Mouse (Mus musculus): ENCODE measurements around the gene Olfr466.

The Olfr466 gene

DNA sequence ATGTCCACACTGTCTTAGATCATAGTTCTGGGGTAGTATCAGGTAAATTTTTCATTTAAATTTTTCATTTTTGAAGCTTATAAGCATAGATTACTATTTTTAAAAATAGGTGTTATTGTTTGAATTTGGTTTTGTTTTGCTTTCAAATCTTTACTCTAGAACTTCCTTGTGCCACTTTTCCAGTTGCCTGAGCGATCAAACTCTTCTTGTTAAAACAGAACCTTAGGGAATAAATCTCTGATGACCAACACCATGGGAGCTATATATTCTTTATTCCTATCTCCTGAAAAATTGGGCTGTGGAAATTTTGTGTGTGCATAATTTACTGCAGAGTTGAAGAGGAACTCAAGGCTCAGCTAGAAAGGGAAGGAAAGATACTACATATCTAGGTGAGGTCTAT, at the start of gene Olfr466:
Olfr466 (plus strand) TSS at position 301 of the 400 bp plus-strand sequence.
- DNase-seq = no peak

DNA sequence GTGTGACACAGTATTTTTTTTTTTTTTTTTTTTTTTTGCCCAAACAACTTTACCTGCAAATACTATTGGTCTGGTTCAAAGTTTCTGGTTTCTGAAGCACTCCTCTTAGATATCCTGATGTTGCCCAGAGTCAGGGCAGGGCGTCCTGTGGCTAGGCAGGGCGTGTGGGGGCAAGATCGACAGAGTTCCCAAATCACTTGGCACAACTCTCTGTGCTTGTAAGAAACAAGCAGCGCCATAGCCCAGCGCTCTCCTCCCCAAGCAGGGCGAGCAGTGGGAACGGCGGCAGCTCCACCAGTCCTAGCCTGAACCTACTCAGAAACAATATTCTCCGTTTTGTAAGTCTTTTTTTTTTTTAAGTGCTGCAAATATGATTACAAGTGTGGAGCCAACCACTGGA, 49.4 kb upstream of the Olfr466 start:
- DNase-seq = no peak

DNA sequence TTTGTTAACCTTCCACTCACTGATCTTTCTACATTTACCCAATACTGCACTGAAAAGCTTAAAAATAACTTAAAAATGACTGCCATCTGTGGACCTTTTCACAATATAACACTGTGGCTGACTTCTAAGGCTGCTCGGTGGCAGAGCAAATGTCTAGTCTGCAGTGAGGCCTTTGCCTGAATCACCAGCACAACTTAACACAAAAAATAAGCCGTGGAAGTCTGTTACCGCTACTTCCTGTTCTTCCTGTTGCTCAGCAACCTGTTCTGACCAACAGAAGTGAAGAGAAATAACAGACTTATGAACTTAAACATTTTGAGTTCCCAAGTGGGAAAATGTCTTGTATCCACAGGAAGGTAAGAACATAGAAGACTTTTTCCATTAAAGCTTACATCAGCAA, 48.8 kb upstream of the Olfr466 start:
- no peak for DNase-seq

DNA sequence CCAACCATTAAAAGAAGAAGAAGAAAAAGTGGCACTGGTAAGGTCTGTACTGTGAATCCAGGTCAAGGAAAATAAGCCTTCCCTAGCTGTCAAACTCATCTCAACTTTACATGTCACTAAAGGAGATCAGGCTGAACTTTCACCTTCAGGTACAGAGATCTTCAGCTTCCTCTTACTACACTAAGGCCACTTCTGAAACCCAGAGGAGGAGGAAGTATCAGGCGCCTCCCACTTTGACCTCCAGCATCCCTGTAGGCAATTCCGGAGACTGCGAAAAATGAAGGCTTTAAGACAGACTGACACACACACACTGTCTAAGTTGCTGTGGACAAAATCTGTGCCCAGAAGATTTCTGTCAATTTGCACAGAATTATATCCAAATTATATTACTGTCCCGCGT, 38.1 kb upstream of the Olfr466 start:
- peak; percentile 20 for DNase-seq

GRCm38 (mm10) chr13:65112459-65113110, 37.5 kb upstream of the Olfr466 start, which contains the start of gene Mfsd14b:
Gene Mfsd14b, minus strand, starts transcription at chr13:65112975.
- DNase-seq = peak; percentile 95

DNA sequence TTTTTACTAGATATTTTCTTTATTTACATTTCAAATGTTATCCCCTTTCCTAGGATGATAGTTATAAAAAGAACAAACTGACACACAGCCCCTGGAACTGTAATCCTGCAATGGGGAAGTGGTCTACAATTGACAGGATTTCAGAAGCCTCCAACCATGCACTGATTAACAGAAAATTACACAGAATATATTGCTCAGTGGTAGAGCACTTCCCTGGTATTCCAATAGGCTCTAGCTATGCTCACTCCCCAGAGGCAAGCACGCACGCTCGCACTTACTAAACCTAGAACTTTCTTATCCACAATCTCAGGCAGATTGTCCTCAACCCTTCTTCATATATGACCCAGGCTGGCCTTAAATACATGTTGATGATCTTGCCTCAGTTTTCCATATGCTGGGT, 36.8 kb upstream of the Olfr466 start:
- peak; percentile 4 for DNase-seq

GRCm38 (mm10) chr13:65120984-65121383, 29.1 kb upstream of the Olfr466 start:
- DNase-seq = no peak

GRCm38 (mm10) chr13:65122111-65122510, 27.9 kb upstream of the Olfr466 start:
- DNase-seq = no peak

DNA sequence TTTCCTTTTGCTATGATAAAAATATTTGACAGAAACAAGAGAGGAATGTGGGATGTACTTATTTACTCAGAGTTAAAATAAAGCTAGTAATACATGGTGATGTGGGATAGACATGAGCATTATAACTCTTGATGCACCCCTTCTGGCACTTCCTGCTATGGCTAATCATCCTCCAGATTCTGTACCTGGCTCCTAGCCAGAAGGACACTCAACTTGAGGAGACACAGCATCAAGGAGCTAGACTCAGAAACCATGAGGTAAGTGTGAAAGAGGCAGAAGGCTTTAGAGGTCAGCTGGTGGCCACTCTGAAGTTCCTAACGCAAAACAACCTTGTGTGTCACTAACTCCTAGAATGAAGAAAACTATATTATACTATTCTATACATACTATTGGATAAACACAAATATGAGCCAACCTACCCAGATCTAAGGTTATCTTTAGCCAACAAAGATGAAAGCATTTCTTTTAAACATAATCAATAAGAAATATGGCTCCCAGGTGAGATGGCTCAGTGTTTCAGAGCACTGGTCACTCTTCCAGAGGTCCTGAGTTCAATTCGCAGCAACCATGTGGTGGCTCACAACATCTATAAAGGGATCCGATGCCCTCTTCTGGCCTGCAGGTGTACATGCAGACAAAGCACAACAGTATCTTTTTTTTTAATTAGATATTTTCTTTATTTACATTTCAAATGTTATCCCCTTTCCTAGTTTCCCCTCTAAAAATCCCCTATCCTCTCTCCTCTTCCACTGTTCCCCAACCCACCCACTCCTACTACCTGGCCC, 22.8 kb upstream of the Olfr466 start:
- no peak for DNase-seq

DNA sequence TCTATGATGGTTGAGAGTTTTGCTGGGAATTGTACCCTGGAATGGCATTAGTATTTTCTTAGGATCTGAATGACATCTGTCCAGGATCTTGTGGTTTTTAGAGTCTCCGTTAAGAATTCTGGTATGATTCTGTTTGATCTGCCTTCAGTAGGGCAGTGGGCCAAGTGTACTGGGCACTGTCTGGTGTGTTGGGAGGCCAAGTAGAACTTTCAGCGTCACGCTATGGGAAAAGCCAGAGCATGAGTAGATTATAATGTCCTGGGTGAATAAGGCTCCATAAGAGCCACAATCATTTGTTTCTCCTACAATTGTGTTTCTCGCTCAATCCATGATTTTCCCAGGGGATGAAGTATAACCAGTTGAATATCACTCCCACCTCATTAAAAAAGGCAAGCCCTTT, 12.3 kb upstream of the Olfr466 start, which contains the start of gene Olfr465-ps1:
Olfr465-ps1 (plus strand) TSS at position 301 of the 400 bp plus-strand sequence.
- no peak for DNase-seq

- DNase-seq = no peak
Measured at GRCm38 (mm10) chr13:65174102-65174501, 24.1 kb downstream of the Olfr466 start.

- DNase-seq = peak; percentile 66
Measured at GRCm38 (mm10) chr13:65175734-65176471, 25.9 kb downstream of the Olfr466 start.

GRCm38 (mm10) chr13:65176472-65177091, 26.5 kb downstream of the Olfr466 start:
- DNase-seq = no peak

DNA sequence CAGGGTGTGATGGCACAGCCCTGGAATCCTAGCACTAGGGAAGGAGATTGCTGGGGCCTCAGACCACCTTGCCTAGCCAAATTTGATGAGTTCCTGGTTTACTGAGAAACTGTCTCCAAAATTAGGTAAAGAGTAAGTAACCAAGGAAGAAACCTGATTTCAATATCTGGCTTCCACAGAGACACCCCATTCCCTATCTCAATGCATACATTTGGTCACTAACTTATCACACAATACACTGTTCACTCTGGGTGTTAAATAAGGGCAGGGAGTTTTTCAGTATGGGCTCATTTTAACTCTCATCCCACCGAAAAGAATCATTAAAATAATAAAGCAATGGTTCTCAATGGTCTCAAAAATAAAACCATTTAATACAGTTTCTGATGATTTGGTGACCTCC, 50.6 kb downstream of the Olfr466 start:
- no peak for DNase-seq

Data from embryo, embryonic 11 days (tissue).